14 mouse cellular contexts compared by ENCODE assay signal in the genomic region with DNA sequence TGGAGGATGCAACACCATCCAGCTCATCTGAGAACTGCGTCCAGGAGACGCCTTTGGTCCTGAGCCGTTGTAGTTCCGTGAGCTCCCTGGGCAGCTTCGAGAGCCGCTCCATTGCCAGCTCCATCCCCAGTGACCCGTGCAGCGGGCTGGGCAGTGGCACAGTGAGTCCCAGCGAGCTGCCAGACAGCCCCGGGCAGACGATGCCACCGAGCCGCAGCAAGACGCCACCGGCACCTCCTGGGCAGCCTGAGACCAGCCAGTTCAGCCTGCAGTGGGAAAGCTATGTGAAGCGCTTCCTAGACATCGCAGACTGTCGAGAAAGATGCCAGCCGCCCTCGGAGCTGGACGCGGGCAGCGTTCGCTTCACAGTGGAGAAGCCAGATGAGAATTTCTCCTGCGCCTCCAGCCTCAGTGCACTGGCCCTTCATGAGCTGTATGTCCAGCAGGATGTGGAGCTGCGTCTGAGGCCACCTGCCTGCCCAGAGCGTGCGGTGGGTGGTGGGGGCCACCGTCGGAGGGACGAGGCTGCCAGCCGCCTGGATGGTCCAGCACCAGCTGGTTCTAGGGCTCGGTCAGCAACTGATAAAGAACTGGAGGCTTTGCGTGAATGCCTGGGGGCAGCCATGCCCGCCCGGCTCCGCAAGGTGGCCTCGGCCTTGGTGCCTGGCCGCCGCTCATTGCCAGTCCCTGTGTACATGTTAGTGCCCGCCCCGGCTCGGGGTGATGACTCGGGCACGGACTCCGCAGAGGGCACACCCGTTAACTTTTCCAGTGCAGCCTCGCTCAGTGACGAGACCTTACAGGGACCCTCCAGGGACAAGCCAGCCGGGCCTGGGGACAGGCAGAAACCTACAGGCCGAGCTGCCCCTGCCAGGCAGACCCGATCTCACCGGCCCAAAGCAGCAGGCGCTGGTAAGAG. TPM values are rescaled to one million over a fixed set of nuclear protein-coding genes. Genes with fewer than 3 reads are reported as not detected.
DNase-seq lines count a peak whose midpoint lies in the region; ATAC-seq and TF ChIP-seq lines count a peak whose summit lies in the region.
"Had no signal": no experiment of that assay in that cellular context is flagged by ENCODE, and none has a peak within 500 bp of the region (broad histone marks: within the 10 kb centered on the region; RNA-seq: fewer than 3 reads in every experiment).

No protein-coding gene starts in this region.

- 0 out of 2 replicates have a peak overlapping the region, but pooled peaks have one; percentile 60 for H3K9ac ChIP-seq in stomach, embryonic 16.5 days (ENCODE audit: low read length)
- no peak overlapping the region for H3K9ac ChIP-seq in stomach, postnatal 0 days (ENCODE audit: low read length)
- H3K9ac ChIP-seq: midbrain, embryonic 12.5 days had no signal

- 35% methylated on average over 54 of the region's 54 CpGs for WGBS in cerebellum, adult 2 months
- WGBS in stomach, embryonic 16.5 days = 60% methylated on average over 54 of the region's 54 CpGs
- WGBS in stomach, postnatal 0 days = 67% methylated on average over 54 of the region's 54 CpGs

- no peak for TF ChIP-seq POLR2A in cerebellum, adult 2 months (IDR thresholded peaks at IDR 0.05; ENCODE audit: borderline replicate concordance, insufficient read depth, low read length)

- peak; percentile 65 to 70 for DNase-seq in cerebellum, adult 2 months
- no peak for DNase-seq in layer of hippocampus, adult 2 months (ENCODE audit: low spot score in 2 of 2)
- no peak for DNase-seq in layer of hippocampus, adult 9-10 months (ENCODE audit: low spot score)
- no peak for DNase-seq in stomach, postnatal 0 days (ENCODE audit: low spot score)
- DNase-seq in embryo, embryonic 9.5 days (ENCODE audit: extremely low spot score) = no peak
- no peak for DNase-seq in gastrocnemius, postnatal 4 days (ENCODE audit: low spot score in 2 of 2)
- DNase-seq: heart, adult 18-20 months; kidney, postnatal 10 days; right cerebral cortex, postnatal 14 days; thymus, postnatal 14 days had no signal

- no peak for ATAC-seq in cerebellum, adult (ENCODE audit: insufficient number of reproducible peaks, low FRiP score, low TSS enrichment)
- no peak for ATAC-seq in stomach, embryonic 16.5 days (ENCODE audit: insufficient read depth, low FRiP score)
- no peak for ATAC-seq in stomach, postnatal 0 days (ENCODE audit: low FRiP score, low TSS enrichment)
- ATAC-seq: activated CD4-positive, CD25-positive, alpha-beta regulatory T cell, adult 4 months had no signal

- no peaks in the 10 kb centered on the region for H3K27me3 ChIP-seq in cerebellum, adult 2 months (ENCODE audit: control insufficient read depth, insufficient read depth, low read length)
- peaks cover 56% of the 10 kb centered on the region for H3K27me3 ChIP-seq in stomach, embryonic 16.5 days (ENCODE audit: control insufficient read depth, insufficient read depth, low read length)
- H3K27me3 ChIP-seq in stomach, postnatal 0 days (ENCODE audit: control insufficient read depth, insufficient read depth, low read length) = 0 out of 2 replicates have a peak, but pooled peaks cover 9% of the 10 kb centered on the region

- no peak for TF ChIP-seq CTCF in cerebellum, adult 2 months (IDR thresholded peaks at IDR 0.05; ENCODE audit: borderline replicate concordance, insufficient read depth, low read depth, low read length)
- no peak for TF ChIP-seq CTCF in layer of hippocampus, adult 2 months (conservative IDR thresholded peaks at IDR 0.05)
- no peak for TF ChIP-seq CTCF in stomach, postnatal 0 days (IDR thresholded peaks at IDR 0.05; ENCODE audit: low read depth)

- H3K36me3 ChIP-seq in stomach, embryonic 16.5 days (ENCODE audit: control insufficient read depth, insufficient read depth, low read length) = peaks cover 4% of the 10 kb centered on the region; the same call in 1 of the 2 replicates
- peaks cover 2% of the 10 kb centered on the region; the same call in 1 of the 2 replicates for H3K36me3 ChIP-seq in stomach, postnatal 0 days (ENCODE audit: control insufficient read depth, insufficient read depth, low read length)

- no peak for TF ChIP-seq EP300 in stomach, postnatal 0 days (optimal IDR thresholded peaks at IDR 0.05)

- peaks cover 54% of the 10 kb centered on the region for H3K4me1 ChIP-seq in cerebellum, adult 2 months (ENCODE audit: control insufficient read depth, insufficient read depth, low read length)
- H3K4me1 ChIP-seq in stomach, embryonic 16.5 days (ENCODE audit: control insufficient read depth, insufficient read depth, low read length) = peaks cover 13% of the 10 kb centered on the region
- no peaks in the 10 kb centered on the region; the same call in 1 of the 2 replicates for H3K4me1 ChIP-seq in stomach, postnatal 0 days (replicated peaks; ENCODE audit: control insufficient read depth, insufficient read depth)

- H3K27ac ChIP-seq in cerebellum, adult 2 months (ENCODE audit: insufficient read depth, low read length) = peak overlapping the region; percentile 23; the same call in 1 of the 2 replicates
- peak overlapping the region; percentile 46; the same call in 1 of the 2 replicates for H3K27ac ChIP-seq in layer of hippocampus, adult 2 months
- H3K27ac ChIP-seq in stomach, embryonic 16.5 days (ENCODE audit: low read length) = no peak overlapping the region
- no peak overlapping the region for H3K27ac ChIP-seq in stomach, postnatal 0 days (replicated peaks)
- H3K27ac ChIP-seq: midbrain, embryonic 12.5 days had no signal

- no peaks in the 10 kb centered on the region for H3K9me3 ChIP-seq in stomach, embryonic 16.5 days (replicated peaks; ENCODE audit: control insufficient read depth, low read length)
- H3K9me3 ChIP-seq in stomach, postnatal 0 days (ENCODE audit: control insufficient read depth, low read length) = no peaks in the 10 kb centered on the region
- H3K9me3 ChIP-seq: midbrain, embryonic 12.5 days had no signal

- no peak overlapping the region for H3K4me2 ChIP-seq in stomach, embryonic 16.5 days (ENCODE audit: low read depth, low read length)
- H3K4me2 ChIP-seq in stomach, postnatal 0 days (replicated peaks; ENCODE audit: low read depth) = no peak overlapping the region
- H3K4me2 ChIP-seq: midbrain, embryonic 12.5 days had no signal

- H3K4me3 ChIP-seq in cerebellum, adult 2 months (replicated peaks; ENCODE audit: insufficient read depth, low read depth, low read length) = no peak overlapping the region
- H3K4me3 ChIP-seq in layer of hippocampus, adult 2 months = no peak overlapping the region
- H3K4me3 ChIP-seq in stomach, embryonic 16.5 days (replicated peaks; ENCODE audit: low read length) = no peak overlapping the region
- no peak overlapping the region for H3K4me3 ChIP-seq in stomach, postnatal 0 days (ENCODE audit: low read depth, low read length)
- H3K4me3 ChIP-seq: midbrain, embryonic 12.5 days had no signal

RNA-seq across cellular contexts. Expression of a gene that starts 7.5 kb away (rescaled TPM):
- 49.7 and 51.1 TPM in 2 replicates for polyA plus RNA-seq in cerebellum, adult 2 months (2012; rRNA removed)
- total RNA-seq in layer of hippocampus, adult 2 months (2021) = 10 to 100 TPM; 23.5 to 25.7 TPM
- polyA plus RNA-seq in stomach, embryonic 16.5 days (2015; fragmentation: Nextera tagmentation; extraction: Ambion mirVana) = 46.6 and 48.1 TPM in 2 replicates
- 50.3 and 51.2 TPM in 2 replicates for polyA plus RNA-seq in stomach, postnatal 0 days (2015; fragmentation: Nextera tagmentation; extraction: Ambion mirVana)
- 10 to 100 TPM; 16.7 to 17.6 TPM for total RNA-seq in gastrocnemius, postnatal 4 days (2021)

RNA-seq across cellular contexts. Expression of a gene that starts 16.5 kb away (rescaled TPM):
- 13.7 and 14.1 TPM in 2 replicates for polyA plus RNA-seq in cerebellum, adult 2 months (2012; rRNA removed)
- 1 to 10 TPM; 2.8 to 3.2 TPM for total RNA-seq in layer of hippocampus, adult 2 months (2021)
- polyA plus RNA-seq in stomach, embryonic 16.5 days (2015; fragmentation: Nextera tagmentation; extraction: Ambion mirVana) = 3.7 and 4.4 TPM in 2 replicates
- polyA plus RNA-seq in stomach, postnatal 0 days (2015; fragmentation: Nextera tagmentation; extraction: Ambion mirVana) = 2.2 and 2.3 TPM in 2 replicates
- 1 to 10 TPM; 1.0 to 1.5 TPM for total RNA-seq in gastrocnemius, postnatal 4 days (2021)

RNA-seq across cellular contexts. Expression of a gene that starts 16.9 kb away (rescaled TPM):
- polyA plus RNA-seq in cerebellum, adult 2 months (2012; rRNA removed) = 9.0 and 10.3 TPM in 2 replicates
- total RNA-seq in layer of hippocampus, adult 2 months (2021) = 10 to 100 TPM in 1 of 2 experiments, 1 to 10 TPM in 1; 9.6 to 11.0 TPM
- 45.2 and 51.1 TPM in 2 replicates for polyA plus RNA-seq in stomach, embryonic 16.5 days (2015; fragmentation: Nextera tagmentation; extraction: Ambion mirVana)
- 13.5 and 17.6 TPM in 2 replicates for polyA plus RNA-seq in stomach, postnatal 0 days (2015; fragmentation: Nextera tagmentation; extraction: Ambion mirVana)
- 1 to 10 TPM; 2.7 to 4.1 TPM for total RNA-seq in gastrocnemius, postnatal 4 days (2021)
- polyA plus RNA-seq: activated CD4-positive, CD25-positive, alpha-beta regulatory T cell, adult 4 months had no signal

RNA-seq across cellular contexts. Expression of a gene that starts 17.1 kb away (rescaled TPM):
- 67.1 and 69.1 TPM in 2 replicates for polyA plus RNA-seq in cerebellum, adult 2 months (2012; rRNA removed)
- total RNA-seq in layer of hippocampus, adult 2 months (2021) = 100 to 1,000 TPM in 1 of 2 experiments, 10 to 100 TPM in 1; 98.3 to 110 TPM
- 3.3 and 4.3 TPM in 2 replicates for polyA plus RNA-seq in stomach, embryonic 16.5 days (2015; fragmentation: Nextera tagmentation; extraction: Ambion mirVana)
- 1.2 and 1.3 TPM in 2 replicates for polyA plus RNA-seq in stomach, postnatal 0 days (2015; fragmentation: Nextera tagmentation; extraction: Ambion mirVana)
- total RNA-seq in gastrocnemius, postnatal 4 days (2021) = 1 to 10 TPM in 1 of 2 experiments, under 1 TPM in 1; 0.73 to 2.1 TPM

RNA-seq across cellular contexts. Expression of a gene that starts 20.6 kb away (rescaled TPM):
- polyA plus RNA-seq in cerebellum, adult 2 months (2012; rRNA removed) = 1,303 and 1,454 TPM in 2 replicates
- total RNA-seq in layer of hippocampus, adult 2 months (2021) = 100 to 1,000 TPM; 926 to 932 TPM
- polyA plus RNA-seq in stomach, embryonic 16.5 days (2015; fragmentation: Nextera tagmentation; extraction: Ambion mirVana) = 807 and 821 TPM in 2 replicates
- polyA plus RNA-seq in stomach, postnatal 0 days (2015; fragmentation: Nextera tagmentation; extraction: Ambion mirVana) = 766 and 821 TPM in 2 replicates
- total RNA-seq in gastrocnemius, postnatal 4 days (2021) = 1,000 to 10,000 TPM; 1,165 to 1,300 TPM

Comparison
In these comparisons a context has a peak if more than half of its experiments do, and no peak if none do; other contexts are left out.
1. DNase-seq: peak in cerebellum, adult 2 months (2 of 2); none in layer of hippocampus, adult 2 months (0 of 2), layer of hippocampus, adult 9-10 months (single experiment), stomach, postnatal 0 days (single experiment), embryo, embryonic 9.5 days (single experiment) and gastrocnemius, postnatal 4 days (0 of 2).
2. H3K27ac ChIP-seq: peak in cerebellum, adult 2 months (single experiment) and layer of hippocampus, adult 2 months (single experiment); none in stomach, embryonic 16.5 days (single experiment) and stomach, postnatal 0 days (single experiment).